Comparison of ENCODE assay signal across 7 mouse cellular contexts in the genomic region with DNA sequence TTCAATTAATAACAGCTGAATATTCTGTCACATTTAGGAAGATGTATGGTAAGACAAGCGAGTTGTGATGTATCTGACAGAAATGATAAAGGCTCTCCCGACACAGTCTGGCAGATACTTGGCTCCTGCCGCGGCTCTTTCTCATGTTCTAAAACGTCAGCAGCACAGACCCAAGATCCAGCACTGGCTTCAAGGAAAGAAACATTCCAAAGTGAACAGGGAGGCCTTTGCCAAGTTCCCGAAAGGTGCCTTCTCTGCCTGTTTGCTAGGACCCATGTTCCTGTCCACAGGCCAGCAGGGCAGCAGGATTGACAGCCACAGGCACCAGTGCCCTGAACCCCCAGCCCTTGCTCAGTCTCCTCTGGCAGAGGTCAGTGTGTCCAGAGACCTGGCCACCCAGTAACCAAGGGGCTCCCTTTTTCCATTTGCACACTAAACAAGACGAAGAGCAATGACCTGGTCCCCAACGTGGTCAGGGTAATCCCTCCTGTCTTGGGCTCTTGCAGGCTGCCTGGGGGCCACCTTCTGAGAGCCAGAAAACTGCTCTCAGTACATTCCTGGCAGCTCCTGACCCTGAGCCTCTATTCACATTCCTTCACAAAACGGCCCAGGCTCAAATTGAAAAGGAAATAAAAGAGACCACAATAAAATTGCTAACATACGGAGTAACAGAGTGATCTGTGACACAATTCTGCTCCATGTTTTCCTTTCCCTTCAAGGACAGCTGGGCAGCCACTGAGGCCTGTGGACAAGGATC.
DNase-seq lines count a peak whose midpoint lies in the region; ATAC-seq lines count a peak whose summit lies in the region.

No protein-coding gene starts in this region.

- peak overlapping the region; percentile 74 for H3K27ac ChIP-seq in kidney, embryonic 15.5 days
- peak overlapping the region; percentile 29; the same call in 1 of the 2 replicates for H3K27ac ChIP-seq in stomach, embryonic 14.5 days (ENCODE audit: low read length)

- no peaks in the 10 kb centered on the region for H3K27me3 ChIP-seq in kidney, embryonic 15.5 days
- no peaks in the 10 kb centered on the region for H3K27me3 ChIP-seq in stomach, embryonic 14.5 days (ENCODE audit: control insufficient read depth, insufficient read depth, low read length)

- H3K4me1 ChIP-seq in kidney, embryonic 15.5 days, result peaks cover 64% of the 10 kb centered on the region
- H3K4me1 ChIP-seq in stomach, embryonic 14.5 days (ENCODE audit: control insufficient read depth, insufficient read depth, low read length), result peaks cover 18% of the 10 kb centered on the region

- H3K9me3 ChIP-seq in kidney, embryonic 15.5 days (replicated peaks), result no peaks in the 10 kb centered on the region
- no peaks in the 10 kb centered on the region for H3K9me3 ChIP-seq in stomach, embryonic 14.5 days (ENCODE audit: control insufficient read depth, low read depth, low read length)

- H3K4me3 ChIP-seq in kidney, embryonic 15.5 days (replicated peaks), result no peak overlapping the region
- H3K4me3 ChIP-seq in stomach, embryonic 14.5 days (ENCODE audit: low read depth, low read length), result no peak overlapping the region

- DNase-seq in MN1 (ENCODE audit: low spot score), result peak; percentile 52
- DNase-seq in NIH3T3 (ENCODE audit: low read depth), result peak; percentile 56
- DNase-seq in gastrocnemius, postnatal 25 days, result peak; percentile 53
- no peak for DNase-seq in retina, embryonic 14.5 days (ENCODE audit: low spot score)
- no peak for DNase-seq in thymus, postnatal 25 days

- H3K4me2 ChIP-seq in kidney, embryonic 15.5 days, result 0 out of 2 replicates have a peak overlapping the region, but pooled peaks have one; percentile 7
- H3K4me2 ChIP-seq in stomach, embryonic 14.5 days (replicated peaks; ENCODE audit: low read depth, low read length), result no peak overlapping the region

- 37% methylated on average over 10 of the region's 10 CpGs for WGBS in kidney, embryonic 15.5 days
- 38% methylated on average over 10 of the region's 10 CpGs for whole genome bisulfite sequencing in stomach, embryonic 14.5 days

- peak; percentile 63; the same call in 1 of the 2 replicates for ATAC-seq in kidney, embryonic 15.5 days (replicated peaks; ENCODE audit: low FRiP score)
- no peak for ATAC-seq in stomach, embryonic 14.5 days (ENCODE audit: insufficient number of reproducible peaks, insufficient read depth, low FRiP score, low read depth)

- H3K9ac ChIP-seq in kidney, embryonic 15.5 days, result no peak overlapping the region
- no peak overlapping the region for H3K9ac ChIP-seq in stomach, embryonic 14.5 days (replicated peaks; ENCODE audit: low read depth, low read length)

- no peaks in the 10 kb centered on the region for H3K36me3 ChIP-seq in kidney, embryonic 15.5 days
- H3K36me3 ChIP-seq in stomach, embryonic 14.5 days (ENCODE audit: control insufficient read depth, insufficient read depth, low read length), result no peaks in the 10 kb centered on the region

Comparison
In these comparisons a context has a peak if more than half of its experiments do, and no peak if none do; other contexts are left out.
1. DNase-seq: peak in MN1 (single experiment), NIH3T3 (single experiment) and gastrocnemius, postnatal 25 days (single experiment); none in retina, embryonic 14.5 days (single experiment) and thymus, postnatal 25 days (single experiment).